Mouse (Mus musculus): ENCODE measurements around the gene Mzf1. TPM values are rescaled to one million over a fixed set of nuclear protein-coding genes. Genes with fewer than 3 reads are reported as not detected.
"Not testable (repeated sequence)": the region's sequence is repeated elsewhere in the genome, so short reads cannot be mapped to it uniquely, and the experiment has no call there.

Gene Mzf1
- 6.2 and 6.4 TPM in 2 replicates for polyA plus RNA-seq (2014; fragmentation: Nextera tagmentation; extraction: Ambion mirVana)

DNA sequence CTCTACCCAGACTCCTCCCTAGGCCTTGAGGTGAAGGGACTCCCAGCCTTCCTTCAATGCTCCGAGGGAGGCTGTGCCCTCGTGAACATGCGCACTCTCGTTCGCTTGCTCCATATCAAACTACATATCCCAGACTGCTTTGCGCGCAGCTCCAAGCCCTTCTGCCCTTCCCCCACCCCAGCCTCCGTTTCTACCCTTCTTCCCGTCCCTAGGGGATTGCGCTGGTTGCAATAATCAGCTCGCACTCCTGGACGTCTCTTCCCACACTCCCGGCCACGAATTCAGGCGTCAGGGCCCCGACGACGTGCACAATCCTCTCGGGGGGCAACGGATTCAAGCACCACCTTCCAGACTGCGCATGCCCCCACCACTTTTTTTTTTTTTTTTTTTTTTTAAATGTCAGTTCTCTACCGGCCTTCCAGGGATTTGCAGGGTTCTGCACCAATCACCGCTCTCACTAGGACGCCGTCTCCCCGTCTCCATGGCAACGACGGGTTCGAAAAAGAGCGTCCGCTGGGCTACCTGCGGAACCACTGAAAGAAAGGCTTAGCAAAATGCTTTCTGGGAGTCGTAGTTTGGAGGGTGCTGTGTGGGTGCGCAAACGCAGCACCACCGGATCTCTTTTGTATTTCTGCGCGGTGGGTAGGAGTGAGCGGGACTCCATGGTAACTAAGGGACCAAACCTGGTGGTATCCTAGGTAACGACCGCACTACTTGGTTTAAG, at the start of gene Mzf1:
Gene Mzf1, minus strand, starts transcription at position 478 of the 724 bp plus-strand sequence.
- Histone ChIP-seq H3K9me3 (ENCODE audit: control insufficient read depth, low read length) (no peaks in the 10 kb centered on the region), H3K9ac (peak within 1 kb of the TSS; percentile 65), H3K4me1 (replicated peaks; ENCODE audit: control insufficient read depth, insufficient read depth, low read length) (peaks cover 5% of the 10 kb centered on the region; the same call in 1 of the 2 replicates), H3K27me3 (ENCODE audit: control insufficient read depth, insufficient read depth, low read length) (no peaks in the 10 kb centered on the region), H3K27ac (peak within 1 kb of the TSS; percentile 96), H3K4me3 (replicated peaks; ENCODE audit: low read length) (peak within 1 kb of the TSS; percentile 49), H3K36me3 (replicated peaks; ENCODE audit: control insufficient read depth, insufficient read depth) (no peaks in the 10 kb centered on the region), H3K4me2 (replicated peaks) (peak within 1 kb of the TSS; percentile 56)
- DNase-seq (ENCODE audit: low spot score) (peak; percentile 99), ATAC-seq (ENCODE audit: low FRiP score) (peak; percentile 97)
- under 1% methylated on average over 41 of the region's 41 CpGs for WGBS

DNA sequence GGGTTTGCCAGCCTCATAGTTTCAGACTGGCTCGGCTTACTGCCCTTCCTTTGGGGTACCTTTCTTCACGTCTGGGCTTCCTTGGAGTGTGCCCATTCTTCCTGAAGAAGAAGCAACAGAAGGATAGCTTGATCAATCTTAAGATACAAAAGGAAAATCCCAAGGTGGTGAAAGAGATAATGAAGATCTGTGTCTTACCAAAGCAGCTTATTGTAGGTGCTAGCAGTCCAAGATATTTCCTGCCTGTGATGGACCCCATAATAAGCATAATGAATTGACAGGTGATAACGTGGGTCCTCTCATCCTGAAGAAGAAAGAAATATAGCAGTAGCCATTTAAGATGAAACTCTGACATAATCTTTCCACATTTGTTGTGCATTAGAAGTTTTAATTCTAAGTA, 40.5 kb upstream of the Mzf1 start, which contains the start of gene Vmn1r85:
Gene Vmn1r85, minus strand, starts transcription at position 101 of the 400 bp plus-strand sequence.
- Histone ChIP-seq H3K36me3 (replicated peaks; ENCODE audit: control insufficient read depth, insufficient read depth) (no peaks in the 10 kb centered on the region), H3K4me3 (replicated peaks; ENCODE audit: low read length) (no peak within 1 kb of the TSS), H3K9ac (no peak within 1 kb of the TSS), H3K27ac (no peak within 1 kb of the TSS), H3K27me3 (ENCODE audit: control insufficient read depth, insufficient read depth, low read length) (no peaks in the 10 kb centered on the region), H3K4me1 (replicated peaks; ENCODE audit: control insufficient read depth, insufficient read depth, low read length) (no peaks in the 10 kb centered on the region), H3K4me2 (replicated peaks) (no peak within 1 kb of the TSS), H3K9me3 (ENCODE audit: control insufficient read depth, low read length) (no peaks in the 10 kb centered on the region)
- 68% methylated on average over 3 of the region's 3 CpGs for WGBS
- ATAC-seq (ENCODE audit: low FRiP score) (no peak), DNase-seq (ENCODE audit: low spot score) (no peak)

DNA sequence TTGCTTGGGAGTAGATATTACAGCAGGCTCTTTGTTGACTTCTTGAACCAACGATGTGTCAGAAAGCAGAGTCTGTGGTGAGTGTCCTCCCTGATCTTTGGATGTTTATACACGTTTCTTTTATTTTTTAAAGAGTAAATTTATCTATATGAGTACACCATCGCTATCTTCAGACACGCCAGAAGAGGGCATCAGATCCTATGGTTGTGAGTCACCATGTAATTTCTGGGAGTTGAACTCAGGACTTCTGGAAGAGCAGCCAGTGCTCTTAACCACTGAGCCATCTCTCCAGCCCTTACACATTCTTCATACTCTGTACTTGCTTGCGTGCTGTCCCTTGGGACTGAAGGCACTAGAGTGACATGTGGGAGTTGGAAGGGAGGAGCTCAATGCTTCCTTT, 17.7 kb upstream of the Mzf1 start:
- WGBS = 62% methylated on average over 5 of the region's 5 CpGs
- Histone ChIP-seq H3K4me1 (replicated peaks; ENCODE audit: control insufficient read depth, insufficient read depth, low read length) (no peaks in the 10 kb centered on the region), H3K4me3 (replicated peaks; ENCODE audit: low read length) (no peak overlapping the region), H3K9me3 (ENCODE audit: control insufficient read depth, low read length) (no peaks in the 10 kb centered on the region), H3K4me2 (replicated peaks) (no peak overlapping the region), H3K36me3 (replicated peaks; ENCODE audit: control insufficient read depth, insufficient read depth) (no peaks in the 10 kb centered on the region), H3K27ac (no peak overlapping the region), H3K27me3 (ENCODE audit: control insufficient read depth, insufficient read depth, low read length) (no peaks in the 10 kb centered on the region), H3K9ac (no peak overlapping the region)
- DNase-seq (ENCODE audit: low spot score) (no peak), ATAC-seq (ENCODE audit: low FRiP score) (no peak)

DNA sequence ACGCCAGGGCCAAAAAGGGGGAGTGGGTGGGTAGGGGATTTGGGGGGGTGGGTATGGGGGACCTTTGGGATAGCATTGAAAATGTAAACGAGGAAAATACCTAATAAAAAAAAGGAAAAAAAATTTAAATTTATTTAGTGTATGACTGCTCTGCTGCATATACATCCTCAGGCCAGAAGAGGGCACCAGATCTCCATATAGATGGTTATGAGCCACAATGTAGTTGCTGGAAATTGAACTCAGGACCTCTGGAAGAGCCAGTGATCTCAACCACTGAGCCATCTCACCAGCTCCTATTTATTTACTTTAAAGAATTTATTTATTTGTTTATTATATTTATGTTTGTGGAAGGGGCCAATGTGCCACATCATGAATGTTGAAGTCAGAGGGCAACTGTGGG, 8.8 kb upstream of the Mzf1 start:
- H3K36me3 ChIP-seq (replicated peaks; ENCODE audit: control insufficient read depth, insufficient read depth) = not testable (repeated sequence)

DNA sequence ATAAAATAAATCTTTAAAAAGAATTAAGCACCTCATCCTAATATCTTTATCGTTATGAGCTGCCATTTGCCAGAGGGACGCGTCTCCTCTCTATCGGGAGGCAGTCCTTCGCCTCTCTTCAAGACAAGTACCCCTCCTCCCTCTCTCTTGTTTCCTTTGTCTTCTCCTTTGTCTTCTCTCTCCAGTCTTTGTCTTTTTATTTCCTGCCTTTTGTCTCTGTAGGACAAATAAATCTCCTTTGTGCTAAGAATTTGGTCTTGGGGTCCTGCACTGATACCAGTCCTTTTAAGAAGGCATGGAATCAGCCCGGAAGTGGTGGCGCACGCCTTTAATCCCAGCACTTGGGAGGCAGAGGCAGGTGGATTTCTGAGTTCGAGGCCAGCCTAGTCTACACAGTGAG, 5.0 kb upstream of the Mzf1 start:
- H3K4me2 ChIP-seq (replicated peaks) = no peak overlapping the region
- no peaks in the 10 kb centered on the region for H3K4me1 ChIP-seq (replicated peaks; ENCODE audit: control insufficient read depth, insufficient read depth, low read length)
- ATAC-seq (ENCODE audit: low FRiP score) (no peak), DNase-seq (ENCODE audit: low spot score) (no peak)
- no peak overlapping the region for H3K27ac ChIP-seq
- H3K27me3 ChIP-seq (ENCODE audit: control insufficient read depth, insufficient read depth, low read length) = no peaks in the 10 kb centered on the region
- H3K4me3 ChIP-seq (replicated peaks; ENCODE audit: low read length) = no peak overlapping the region
- H3K36me3 ChIP-seq (replicated peaks; ENCODE audit: control insufficient read depth, insufficient read depth) = no peaks in the 10 kb centered on the region
- H3K9ac ChIP-seq = no peak overlapping the region
- no peaks in the 10 kb centered on the region for H3K9me3 ChIP-seq (ENCODE audit: control insufficient read depth, low read length)
- WGBS = 86% methylated on average over 9 of the region's 9 CpGs

More for the DNA sequence above, 8.8 kb upstream of the Mzf1 start:
- not testable (repeated sequence) for H3K4me2 ChIP-seq (replicated peaks); DNase-seq (ENCODE audit: low spot score); H3K4me3 ChIP-seq (replicated peaks; ENCODE audit: low read length); ATAC-seq (ENCODE audit: low FRiP score); H3K27ac ChIP-seq; H3K27me3 ChIP-seq (ENCODE audit: control insufficient read depth, insufficient read depth, low read length); H3K9ac ChIP-seq; H3K4me1 ChIP-seq (replicated peaks; ENCODE audit: control insufficient read depth, insufficient read depth, low read length); H3K9me3 ChIP-seq (ENCODE audit: control insufficient read depth, low read length)
- WGBS = 38% methylated on average over 1 of the region's 2 CpGs

DNA sequence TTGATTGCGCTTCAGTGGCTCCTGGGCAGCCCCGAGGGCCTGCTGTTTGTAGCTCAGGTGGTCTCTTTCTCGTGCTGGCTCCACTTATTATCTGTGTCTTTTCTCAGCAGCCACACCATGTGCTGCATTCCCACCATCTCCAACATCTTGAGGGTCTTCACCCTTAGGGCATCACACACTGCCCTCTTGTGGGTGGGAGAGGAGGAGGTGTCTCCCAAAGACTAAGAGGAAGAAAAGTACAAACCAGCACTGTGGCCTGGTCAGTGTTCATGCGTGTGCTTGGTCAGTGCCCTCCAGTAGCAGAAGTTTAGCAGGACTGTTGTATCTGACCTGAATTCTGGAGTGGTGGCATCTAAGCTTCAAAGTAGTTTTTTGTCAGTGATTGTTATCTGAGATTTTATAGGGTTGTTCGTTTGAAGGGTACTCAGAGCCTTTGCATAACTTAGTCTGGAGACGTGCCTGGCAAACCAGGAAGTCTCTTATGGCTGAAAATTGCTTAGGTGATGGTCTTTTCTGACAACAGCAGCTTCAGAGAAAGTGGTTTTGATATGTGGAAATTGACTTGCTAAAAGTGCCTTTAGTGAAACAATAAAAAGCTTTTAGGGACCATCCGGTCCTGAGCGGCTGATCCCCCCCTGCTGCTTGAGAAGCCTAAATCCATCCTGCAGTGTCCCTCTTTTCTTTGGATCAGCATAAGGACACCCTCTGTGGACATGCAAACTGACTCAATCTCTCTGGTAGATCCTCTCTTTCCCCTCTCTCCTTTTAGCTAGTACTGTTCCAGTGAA, 2.5 kb upstream of the Mzf1 start:
- Histone ChIP-seq H3K4me2 (replicated peaks) (no peak overlapping the region), H3K4me1 (replicated peaks; ENCODE audit: control insufficient read depth, insufficient read depth, low read length) (peaks cover 5% of the 10 kb centered on the region; the same call in 1 of the 2 replicates), H3K4me3 (replicated peaks; ENCODE audit: low read length) (no peak overlapping the region), H3K27me3 (ENCODE audit: control insufficient read depth, insufficient read depth, low read length) (no peaks in the 10 kb centered on the region), H3K9ac (no peak overlapping the region), H3K9me3 (ENCODE audit: control insufficient read depth, low read length) (no peaks in the 10 kb centered on the region), H3K36me3 (replicated peaks; ENCODE audit: control insufficient read depth, insufficient read depth) (no peaks in the 10 kb centered on the region), H3K27ac (no peak overlapping the region)
- DNase-seq (ENCODE audit: low spot score) (no peak), ATAC-seq (ENCODE audit: low FRiP score) (no peak)
- 59% methylated on average over 8 of the region's 8 CpGs for WGBS

DNA sequence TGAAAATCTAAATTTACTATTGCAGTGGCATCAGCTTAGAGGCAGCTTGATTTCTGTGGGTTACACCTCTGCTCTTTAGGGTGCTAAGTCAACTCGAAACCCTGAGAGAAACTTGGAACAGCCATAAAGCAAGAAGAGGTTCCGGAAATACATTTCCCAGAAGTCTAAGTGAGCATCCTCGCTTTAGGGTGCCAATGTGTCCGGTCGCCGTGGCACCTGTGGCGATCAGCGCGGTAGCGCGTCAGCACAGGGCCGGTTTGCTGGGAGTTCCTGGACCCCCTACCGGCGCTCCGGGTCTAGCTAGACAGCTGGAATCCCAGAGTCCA, 640 bp downstream of the Mzf1 start:
- H3K4me1 ChIP-seq (replicated peaks; ENCODE audit: control insufficient read depth, insufficient read depth, low read length) = peaks cover 5% of the 10 kb centered on the region; the same call in 1 of the 2 replicates
- H3K36me3 ChIP-seq (replicated peaks; ENCODE audit: control insufficient read depth, insufficient read depth) = no peaks in the 10 kb centered on the region
- H3K27me3 ChIP-seq (ENCODE audit: control insufficient read depth, insufficient read depth, low read length) = no peaks in the 10 kb centered on the region
- H3K4me3 ChIP-seq (replicated peaks; ENCODE audit: low read length) = peak overlapping the region; percentile 49
- peak overlapping the region; percentile 56 for H3K4me2 ChIP-seq (replicated peaks)
- peak overlapping the region; percentile 65 for H3K9ac ChIP-seq
- no peaks in the 10 kb centered on the region for H3K9me3 ChIP-seq (ENCODE audit: control insufficient read depth, low read length)
- DNase-seq (ENCODE audit: low spot score) = no peak
- peak overlapping the region; percentile 96 for H3K27ac ChIP-seq
- no peak for ATAC-seq (ENCODE audit: low FRiP score)
- 2% methylated on average over 15 of the region's 15 CpGs for WGBS

DNA sequence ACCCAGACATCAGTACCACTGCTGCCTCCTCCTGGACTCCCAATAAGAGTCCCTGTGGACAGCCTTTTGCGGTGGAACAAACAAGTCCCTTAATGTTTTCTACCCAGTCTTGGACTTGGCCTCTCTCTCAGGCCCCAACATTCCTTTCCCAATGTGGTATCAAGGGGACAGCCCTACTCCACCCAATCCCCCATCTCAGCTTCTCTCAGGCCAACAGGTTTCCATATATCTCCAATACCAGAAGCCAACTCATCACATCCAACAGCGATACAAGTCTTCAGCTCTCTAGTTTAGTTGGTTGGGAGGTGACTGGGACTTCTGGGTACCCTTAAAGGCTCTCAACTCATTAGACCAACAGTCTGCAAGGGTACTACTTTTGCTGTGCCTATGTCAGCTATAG, 1.1 kb downstream of the Mzf1 start:
- no peaks in the 10 kb centered on the region for H3K36me3 ChIP-seq (replicated peaks; ENCODE audit: control insufficient read depth, insufficient read depth)
- no peak overlapping the region for H3K27ac ChIP-seq
- peaks cover 5% of the 10 kb centered on the region; the same call in 1 of the 2 replicates for H3K4me1 ChIP-seq (replicated peaks; ENCODE audit: control insufficient read depth, insufficient read depth, low read length)
- WGBS = 89% methylated on average over 2 of the region's 2 CpGs
- no peaks in the 10 kb centered on the region for H3K9me3 ChIP-seq (ENCODE audit: control insufficient read depth, low read length)
- peak overlapping the region; percentile 56 for H3K4me2 ChIP-seq (replicated peaks)
- DNase-seq (ENCODE audit: low spot score) (no peak), ATAC-seq (ENCODE audit: low FRiP score) (no peak)
- H3K27me3 ChIP-seq (ENCODE audit: control insufficient read depth, insufficient read depth, low read length) = no peaks in the 10 kb centered on the region
- H3K4me3 ChIP-seq (replicated peaks; ENCODE audit: low read length) = peak overlapping the region; percentile 49
- H3K9ac ChIP-seq = peak overlapping the region; percentile 65; the same call in 1 of the 2 replicates

DNA sequence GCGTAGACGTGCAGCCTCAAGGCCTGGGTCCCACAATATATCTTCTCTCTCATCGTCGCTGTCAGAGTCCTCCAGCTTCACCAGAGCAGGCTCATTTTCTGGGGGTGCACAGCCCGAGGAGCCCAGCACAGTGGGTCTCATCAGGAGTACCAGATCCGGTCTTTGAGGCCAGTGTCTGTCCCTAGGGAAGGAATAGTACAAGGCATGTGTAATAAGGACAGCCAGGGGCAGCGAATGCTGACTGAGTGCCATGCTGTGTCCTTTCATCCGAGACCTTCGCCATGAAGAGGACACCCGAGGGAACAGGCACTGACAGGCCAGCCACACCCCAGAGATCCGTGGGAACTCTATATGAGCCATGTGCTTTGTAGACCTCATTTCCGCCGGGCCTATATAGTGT, 1.6 kb downstream of the Mzf1 start:
- no peak for ATAC-seq (ENCODE audit: low FRiP score)
- no peak overlapping the region for H3K4me2 ChIP-seq (replicated peaks)
- WGBS = 91% methylated on average over 13 of the region's 13 CpGs

More for the DNA sequence above, 1.6 kb downstream of the Mzf1 start:
- Histone ChIP-seq H3K27ac (no peak overlapping the region), H3K9ac (no peak overlapping the region), H3K27me3 (ENCODE audit: control insufficient read depth, insufficient read depth, low read length) (no peaks in the 10 kb centered on the region), H3K9me3 (ENCODE audit: control insufficient read depth, low read length) (no peaks in the 10 kb centered on the region), H3K36me3 (replicated peaks; ENCODE audit: control insufficient read depth, insufficient read depth) (no peaks in the 10 kb centered on the region), H3K4me3 (replicated peaks; ENCODE audit: low read length) (no peak overlapping the region), H3K4me1 (replicated peaks; ENCODE audit: control insufficient read depth, insufficient read depth, low read length) (peaks cover 5% of the 10 kb centered on the region; the same call in 1 of the 2 replicates)
- no peak for DNase-seq (ENCODE audit: low spot score)
